ENCODE assay signal across 8 mouse cellular contexts in genomic region chr2:92092817-92093216, GRCm38 (mm10). TPM values are rescaled to one million over a fixed set of nuclear protein-coding genes. Genes with fewer than 3 reads are reported as not detected.
DNase-seq lines count a peak whose midpoint lies in the region; ATAC-seq and TF ChIP-seq lines count a peak whose summit lies in the region.

TSS of gene Phf21a (plus strand) at chr2:92093117.

- H3K27ac ChIP-seq in intestine, embryonic 14.5 days (ENCODE audit: low read depth) = no peak within 1 kb of the TSS
- no peak within 1 kb of the TSS for H3K27ac ChIP-seq in intestine, postnatal 0 days (ENCODE audit: low read depth, low read length)
- H3K27ac ChIP-seq in forebrain, postnatal 0 days (ENCODE audit: low read depth, low read length) = no peak within 1 kb of the TSS
- 0 out of 2 replicates have a peak within 1 kb of the TSS, but pooled peaks have one; percentile 28 for H3K27ac ChIP-seq in hindbrain, embryonic 14.5 days
- no peak within 1 kb of the TSS for H3K27ac ChIP-seq in midbrain, embryonic 11.5 days (ENCODE audit: low read depth, low read length)

- in situ Hi-C loops in Patski (cut with MboI; ENCODE audit: low pct_unique_long_range_greater_than_20kb) = no loop called here

- no peak within 1 kb of the TSS for H3K4me3 ChIP-seq in intestine, embryonic 14.5 days (ENCODE audit: low read depth, low read length)
- H3K4me3 ChIP-seq in intestine, postnatal 0 days (ENCODE audit: low read depth, low read length) = no peak within 1 kb of the TSS
- H3K4me3 ChIP-seq in forebrain, postnatal 0 days (ENCODE audit: low read depth, low read length) = no peak within 1 kb of the TSS
- H3K4me3 ChIP-seq in hindbrain, embryonic 14.5 days (replicated peaks; ENCODE audit: low read length) = no peak within 1 kb of the TSS
- H3K4me3 ChIP-seq in midbrain, embryonic 11.5 days (ENCODE audit: low read depth, low read length) = no peak within 1 kb of the TSS

- no peak for DNase-seq in intestine, embryonic 14.5 days (ENCODE audit: low spot score)
- DNase-seq in Patski (ENCODE audit: low read depth, low spot score) = no peak
- no peak for DNase-seq in forebrain, postnatal 0 days
- no peak for DNase-seq in hindbrain, embryonic 14.5 days (ENCODE audit: low spot score)
- DNase-seq in midbrain, embryonic 11.5 days (ENCODE audit: low spot score, missing footprints) = no peak
- no peak for DNase-seq in embryo, embryonic 10 days (ENCODE audit: low spot score)
- no peak for DNase-seq in lung, adult 18-20 months

- 80% methylated on average over 2 of the region's 2 CpGs for WGBS in intestine, embryonic 14.5 days
- WGBS in intestine, postnatal 0 days = 76% methylated on average over 2 of the region's 2 CpGs
- WGBS in forebrain, postnatal 0 days = 84% methylated on average over 2 of the region's 2 CpGs
- 86% methylated on average over 2 of the region's 2 CpGs for WGBS in hindbrain, embryonic 14.5 days
- 86% methylated on average over 2 of the region's 2 CpGs for WGBS in midbrain, embryonic 11.5 days

- no peaks in the 10 kb centered on the region for H3K27me3 ChIP-seq in intestine, embryonic 14.5 days (replicated peaks; ENCODE audit: control insufficient read depth, insufficient read depth, low read length)
- no peaks in the 10 kb centered on the region for H3K27me3 ChIP-seq in intestine, postnatal 0 days (replicated peaks; ENCODE audit: control insufficient read depth, insufficient read depth, low read length)
- peaks cover 5% of the 10 kb centered on the region for H3K27me3 ChIP-seq in Patski
- H3K27me3 ChIP-seq in forebrain, postnatal 0 days (ENCODE audit: insufficient read depth, low read length) = no peaks in the 10 kb centered on the region
- H3K27me3 ChIP-seq in hindbrain, embryonic 14.5 days (ENCODE audit: control insufficient read depth, insufficient read depth, low read length) = no peaks in the 10 kb centered on the region
- no peaks in the 10 kb centered on the region for H3K27me3 ChIP-seq in midbrain, embryonic 11.5 days (ENCODE audit: control insufficient read depth, insufficient read depth, low read length)

- ATAC-seq in intestine, embryonic 14.5 days (replicated peaks; ENCODE audit: low FRiP score, low TSS enrichment, low read depth) = no peak
- no peak for ATAC-seq in intestine, postnatal 0 days
- ATAC-seq in Patski = no peak
- no peak for ATAC-seq in forebrain, postnatal 0 days
- no peak for ATAC-seq in hindbrain, embryonic 14.5 days (ENCODE audit: low FRiP score)
- ATAC-seq in midbrain, embryonic 11.5 days (ENCODE audit: low FRiP score) = no peak

- no peak within 1 kb of the TSS for H3K4me2 ChIP-seq in intestine, embryonic 14.5 days (ENCODE audit: low read length)
- no peak within 1 kb of the TSS for H3K4me2 ChIP-seq in intestine, postnatal 0 days (replicated peaks; ENCODE audit: low read depth)
- H3K4me2 ChIP-seq in forebrain, postnatal 0 days (ENCODE audit: low read depth) = no peak within 1 kb of the TSS
- H3K4me2 ChIP-seq in hindbrain, embryonic 14.5 days (replicated peaks) = no peak within 1 kb of the TSS
- H3K4me2 ChIP-seq in midbrain, embryonic 11.5 days = no peak within 1 kb of the TSS

- H3K9ac ChIP-seq in intestine, embryonic 14.5 days (ENCODE audit: low read length) = no peak within 1 kb of the TSS
- H3K9ac ChIP-seq in intestine, postnatal 0 days (ENCODE audit: low read depth, low read length) = no peak within 1 kb of the TSS
- no peak within 1 kb of the TSS for H3K9ac ChIP-seq in forebrain, postnatal 0 days
- no peak within 1 kb of the TSS for H3K9ac ChIP-seq in hindbrain, embryonic 14.5 days
- H3K9ac ChIP-seq in midbrain, embryonic 11.5 days (ENCODE audit: low read length) = no peak within 1 kb of the TSS

- no peaks in the 10 kb centered on the region for H3K36me3 ChIP-seq in intestine, embryonic 14.5 days (ENCODE audit: control insufficient read depth, insufficient read depth, low read length)
- no peaks in the 10 kb centered on the region for H3K36me3 ChIP-seq in intestine, postnatal 0 days (ENCODE audit: control insufficient read depth, insufficient read depth)
- H3K36me3 ChIP-seq in forebrain, postnatal 0 days (ENCODE audit: insufficient read depth) = no peaks in the 10 kb centered on the region
- 0 out of 2 replicates have a peak, but pooled peaks cover 2% of the 10 kb centered on the region for H3K36me3 ChIP-seq in hindbrain, embryonic 14.5 days (replicated peaks; ENCODE audit: control insufficient read depth, insufficient read depth)
- no peaks in the 10 kb centered on the region for H3K36me3 ChIP-seq in midbrain, embryonic 11.5 days (ENCODE audit: control insufficient read depth, insufficient read depth, low read length)

- TF ChIP-seq CTCF in intestine, postnatal 0 days (IDR thresholded peaks at IDR 0.05; ENCODE audit: low read depth) = no peak
- no peak for TF ChIP-seq CTCF in Patski (IDR thresholded peaks at IDR 0.05)
- no peak for TF ChIP-seq CTCF in forebrain, postnatal 0 days (IDR thresholded peaks at IDR 0.05; ENCODE audit: low read depth)

- no peaks in the 10 kb centered on the region for H3K9me3 ChIP-seq in intestine, embryonic 14.5 days (ENCODE audit: control insufficient read depth, low read length)
- no peaks in the 10 kb centered on the region for H3K9me3 ChIP-seq in intestine, postnatal 0 days (ENCODE audit: control insufficient read depth)
- H3K9me3 ChIP-seq in forebrain, postnatal 0 days (ENCODE audit: low read length) = no peaks in the 10 kb centered on the region
- no peaks in the 10 kb centered on the region for H3K9me3 ChIP-seq in hindbrain, embryonic 14.5 days (ENCODE audit: control insufficient read depth, low read length)
- H3K9me3 ChIP-seq in midbrain, embryonic 11.5 days (ENCODE audit: control insufficient read depth, low read length) = no peaks in the 10 kb centered on the region

- CTCF ChIA-PET in Patski (lab: Charles Lee) = no interaction called here

- POLR2A ChIA-PET in Patski (lab: Charles Lee) = no interaction called here

- H3K4me1 ChIP-seq in intestine, embryonic 14.5 days (replicated peaks; ENCODE audit: control insufficient read depth, insufficient read depth, low read length) = no peaks in the 10 kb centered on the region
- H3K4me1 ChIP-seq in intestine, postnatal 0 days (replicated peaks; ENCODE audit: control insufficient read depth, insufficient read depth, low read length) = no peaks in the 10 kb centered on the region
- no peaks in the 10 kb centered on the region for H3K4me1 ChIP-seq in forebrain, postnatal 0 days (ENCODE audit: insufficient read depth)
- no peaks in the 10 kb centered on the region for H3K4me1 ChIP-seq in hindbrain, embryonic 14.5 days (replicated peaks; ENCODE audit: control insufficient read depth, insufficient read depth, low read length)
- no peaks in the 10 kb centered on the region for H3K4me1 ChIP-seq in midbrain, embryonic 11.5 days (ENCODE audit: control insufficient read depth, insufficient read depth, low read length)

RNA-seq across cellular contexts. Expression of gene Phf21a, which starts in this region (rescaled TPM):
- 27.5 and 28.5 TPM in 2 replicates for polyA plus RNA-seq in intestine, embryonic 14.5 days (2014; fragmentation: Nextera tagmentation; extraction: Ambion mirVana)
- 7.4 and 8.0 TPM in 2 replicates for polyA plus RNA-seq in intestine, postnatal 0 days (2015; fragmentation: Nextera tagmentation; extraction: Ambion mirVana)
- 69.9 TPM for polyA plus RNA-seq in Patski (2021)
- total RNA-seq in forebrain, postnatal 0 days (2014; rRNA removed) = 107 and 146 TPM in 2 replicates
- polyA plus RNA-seq in forebrain, postnatal 0 days (2015; fragmentation: Nextera tagmentation; extraction: Ambion mirVana) = 24.6 and 34.4 TPM in 2 replicates
- polyA plus RNA-seq in hindbrain, embryonic 14.5 days (2014; fragmentation: Nextera tagmentation; extraction: Ambion mirVana) = 29.6 and 32.2 TPM in 2 replicates
- 34.4 and 37.5 TPM in 2 replicates for polyA plus RNA-seq in midbrain, embryonic 11.5 days (2014; fragmentation: Nextera tagmentation; extraction: Ambion mirVana)
